Mouse (Mus musculus) bone marrow, adult 2 months (tissue): ENCODE measurements around the gene Icmt.

Experiments
- CTCF ChIP-seq: fragments of 200-500 bp; IDR thresholded peaks from 2 replicates; pipeline ENCODE4 v1.5.1; 2011; ENCODE audit warnings: low read length, control low read depth; ENCODE audit not compliant: control insufficient read depth, insufficient read depth
- POLR2A ChIP-seq: fragments of 200-500 bp; IDR thresholded peaks from 2 replicates; pipeline ENCODE4 v1.6.1; 2011; ENCODE audit warnings: low read depth, mild to moderate bottlenecking, control low read depth, low read length, borderline replicate concordance; ENCODE audit not compliant: control insufficient read depth

GRCm38 (mm10) chr4:152264177-152264530 is 32.9 kb upstream of the Icmt start:
- TF ChIP-seq CTCF = no peak
- TF ChIP-seq POLR2A = no peak
